Mouse (Mus musculus) lung, postnatal 14 days (tissue): ENCODE results near the gene Sox5.

Source experiments
- DNase-seq: peaks from one replicate; pipeline ENCODE4 v3.0.0; 2021

The Sox5 gene

GRCm38 (mm10) chr6:143895092-143895491, 886.7 kb downstream of the Sox5 start:
- no peak for DNase-seq

- DNase-seq, result no peak
Measured at GRCm38 (mm10) chr6:143892869-143893268, 888.9 kb downstream of the Sox5 start.

- DNase-seq, result no peak
Measured at GRCm38 (mm10) chr6:143888556-143888955, 893.2 kb downstream of the Sox5 start.

DNA sequence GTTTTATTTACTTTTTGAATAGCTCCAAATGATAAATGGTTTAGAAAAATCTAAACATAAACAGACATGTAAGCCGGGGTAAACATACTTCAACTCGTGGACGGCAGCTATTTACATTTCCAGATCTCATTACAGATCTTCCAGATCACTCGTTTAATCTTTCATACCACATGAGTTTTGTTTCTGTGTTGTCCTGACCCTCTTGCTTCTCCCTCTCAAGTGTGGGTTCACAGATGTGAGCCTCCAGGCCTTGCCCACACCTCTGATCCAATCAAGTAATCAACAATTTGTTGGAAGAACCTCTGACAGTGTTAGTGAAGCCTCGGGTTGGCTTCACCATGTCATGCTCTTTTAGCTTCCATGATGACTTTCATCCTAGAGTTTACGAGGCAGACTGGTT, 903.3 kb downstream of the Sox5 start:
- DNase-seq, result no peak

- no peak for DNase-seq
Measured at GRCm38 (mm10) chr6:143868790-143869189, 913.0 kb downstream of the Sox5 start.

GRCm38 (mm10) chr6:143868155-143868685, 913.6 kb downstream of the Sox5 start:
- DNase-seq, result no peak

DNA sequence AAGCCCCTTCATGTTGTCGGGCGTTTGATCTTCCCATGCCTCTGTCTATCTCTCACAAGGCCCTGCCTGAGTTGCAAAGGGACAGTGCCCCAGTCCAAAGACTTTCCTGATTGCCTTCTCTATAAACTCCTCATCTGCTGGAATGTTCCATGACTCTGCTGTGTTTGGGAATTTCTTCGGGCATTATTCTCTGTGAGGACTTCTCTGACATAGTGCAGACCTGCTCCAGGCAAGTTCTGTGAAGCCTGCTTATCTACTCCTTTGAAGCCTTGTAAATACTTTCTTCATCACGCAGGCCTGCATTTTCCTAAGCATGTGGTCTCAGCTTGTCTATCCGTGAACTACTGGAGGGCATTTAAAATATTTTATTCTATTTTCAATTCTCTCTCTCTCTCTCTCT, 914.7 kb downstream of the Sox5 start:
- DNase-seq, result no peak

DNA sequence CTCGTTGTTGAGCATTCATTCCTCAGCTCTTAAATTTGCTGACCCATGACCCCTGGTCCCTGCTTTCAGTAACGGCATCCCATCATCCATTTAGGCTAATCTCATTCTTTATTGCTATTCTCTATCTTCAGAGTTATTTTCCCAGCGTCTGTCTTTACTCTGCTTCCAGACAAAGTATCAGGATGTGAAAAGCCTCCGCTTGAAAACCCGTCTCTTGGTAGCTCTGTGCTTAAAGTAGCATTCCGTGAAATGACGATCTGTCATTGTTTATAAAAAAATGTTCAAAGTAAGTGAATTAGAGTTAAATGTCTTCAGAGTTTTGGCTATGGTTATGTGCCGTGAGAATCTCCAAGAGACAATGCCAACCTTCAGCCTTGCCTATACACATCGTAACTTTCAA, 915.2 kb downstream of the Sox5 start:
- no peak for DNase-seq

- DNase-seq, result no peak
Measured at GRCm38 (mm10) chr6:143862611-143863110, 919.1 kb downstream of the Sox5 start.

GRCm38 (mm10) chr6:143860036-143860435, 921.7 kb downstream of the Sox5 start:
- DNase-seq, result no peak

DNA sequence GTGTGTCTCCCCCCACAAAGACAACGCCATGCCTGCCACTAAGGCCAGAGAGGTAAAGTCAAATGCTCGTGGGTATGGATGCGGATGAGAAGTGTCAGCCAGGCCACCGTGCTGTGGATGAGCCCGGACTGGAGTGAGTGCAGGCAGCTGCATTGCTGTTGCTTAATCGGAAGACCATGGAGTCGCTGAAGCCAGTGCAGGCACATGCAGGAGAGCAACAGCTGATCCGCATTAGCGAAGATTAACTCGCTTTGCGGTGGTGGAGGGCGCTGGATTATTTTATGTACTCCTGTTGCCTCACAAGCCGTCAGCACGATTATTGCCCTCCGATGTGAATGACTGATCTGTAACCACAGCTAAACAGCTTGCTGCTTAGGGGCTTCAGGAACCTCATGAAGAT, 922.2 kb downstream of the Sox5 start:
- no peak for DNase-seq

DNA sequence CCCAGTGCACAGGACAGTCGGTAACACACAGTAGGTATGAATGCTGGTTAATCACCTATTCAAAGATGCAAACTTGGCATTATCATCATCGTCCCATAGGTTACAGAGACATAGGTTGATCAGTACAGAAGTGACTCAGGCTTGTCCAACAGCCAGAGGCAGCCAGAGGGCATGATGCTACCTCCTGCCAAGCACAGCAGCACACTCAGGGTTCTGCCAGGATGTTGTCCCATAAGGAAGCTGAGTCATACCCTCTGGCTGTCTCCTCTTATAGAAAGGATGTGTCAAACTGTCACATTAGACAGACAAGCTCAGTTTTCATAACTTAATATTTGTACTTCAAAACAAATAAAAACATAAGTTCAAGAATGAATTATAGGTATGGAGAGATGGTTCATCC, 923.2 kb downstream of the Sox5 start:
- DNase-seq, result no peak

DNA sequence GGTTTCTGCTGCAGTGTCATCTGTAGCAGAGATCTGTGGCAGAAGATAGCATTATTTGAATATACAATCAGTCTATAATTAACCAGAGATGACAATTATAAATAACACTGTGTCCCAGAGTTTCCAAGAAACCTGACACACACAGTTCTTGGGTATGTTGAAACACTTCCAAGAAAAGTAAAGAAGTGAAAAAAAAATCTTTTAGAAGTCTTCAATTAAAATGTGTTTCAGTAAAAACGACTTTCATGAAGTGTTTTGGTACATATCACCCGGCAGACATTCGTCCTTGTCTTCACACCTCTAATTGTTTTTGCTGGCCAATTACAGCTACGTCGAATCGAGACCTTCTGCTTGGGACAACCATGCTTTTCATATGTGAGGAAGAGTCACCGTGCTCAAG, 924.4 kb downstream of the Sox5 start:
- DNase-seq, result no peak

DNA sequence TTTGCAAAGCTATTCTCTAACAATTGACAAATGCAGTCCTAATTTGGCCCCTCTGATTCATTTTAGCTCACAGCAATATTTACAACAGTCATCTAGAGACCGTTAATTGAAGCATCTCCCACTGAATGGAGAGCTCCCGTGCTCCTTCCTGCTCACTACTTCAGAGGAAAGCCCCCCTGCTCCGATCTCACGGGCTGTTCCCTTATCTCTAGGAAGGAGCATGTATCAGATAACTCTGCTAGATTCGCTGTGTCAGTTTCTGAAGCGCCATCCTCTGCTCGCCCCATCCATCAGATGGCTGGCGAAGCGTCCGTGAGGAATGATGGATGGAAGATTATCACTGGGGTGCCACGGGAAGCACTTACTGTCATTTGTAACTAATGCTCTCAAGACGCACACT, 926.4 kb downstream of the Sox5 start:
- no peak for DNase-seq

DNA sequence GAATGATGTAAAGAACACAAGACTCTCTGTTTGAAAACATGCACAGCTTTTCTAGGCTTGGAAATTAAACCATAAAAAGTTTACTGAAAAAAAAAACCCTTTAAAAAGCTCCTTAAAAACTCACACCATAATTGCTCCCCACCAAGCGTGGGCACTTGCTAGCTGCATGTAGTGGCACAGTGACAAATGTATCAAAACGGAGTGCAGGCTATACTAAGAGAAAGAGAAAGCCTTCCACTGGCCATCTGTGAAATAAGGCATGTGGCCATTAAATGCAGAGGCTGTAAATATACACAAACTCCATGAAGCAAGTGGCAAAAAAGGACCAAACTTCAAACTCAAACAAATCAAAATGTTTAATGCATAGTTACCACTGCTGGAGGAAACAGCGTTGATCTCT, 927.7 kb downstream of the Sox5 start:
- DNase-seq, result no peak

GRCm38 (mm10) chr6:143845761-143846160, 936.0 kb downstream of the Sox5 start:
- DNase-seq, result no peak

DNA sequence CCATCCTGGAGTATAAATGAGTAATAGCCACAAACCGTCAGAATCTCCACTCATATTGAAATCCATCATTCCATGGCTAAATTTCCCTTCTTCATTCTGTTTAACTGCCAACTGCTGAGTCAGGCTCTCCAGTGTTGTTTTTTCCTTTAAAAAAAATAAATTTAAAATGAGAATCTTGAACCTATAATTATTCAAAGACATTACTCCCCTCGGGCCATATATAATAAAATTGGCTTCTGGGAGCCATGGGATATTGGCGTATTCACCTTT, 937.1 kb downstream of the Sox5 start:
- no peak for DNase-seq

DNA sequence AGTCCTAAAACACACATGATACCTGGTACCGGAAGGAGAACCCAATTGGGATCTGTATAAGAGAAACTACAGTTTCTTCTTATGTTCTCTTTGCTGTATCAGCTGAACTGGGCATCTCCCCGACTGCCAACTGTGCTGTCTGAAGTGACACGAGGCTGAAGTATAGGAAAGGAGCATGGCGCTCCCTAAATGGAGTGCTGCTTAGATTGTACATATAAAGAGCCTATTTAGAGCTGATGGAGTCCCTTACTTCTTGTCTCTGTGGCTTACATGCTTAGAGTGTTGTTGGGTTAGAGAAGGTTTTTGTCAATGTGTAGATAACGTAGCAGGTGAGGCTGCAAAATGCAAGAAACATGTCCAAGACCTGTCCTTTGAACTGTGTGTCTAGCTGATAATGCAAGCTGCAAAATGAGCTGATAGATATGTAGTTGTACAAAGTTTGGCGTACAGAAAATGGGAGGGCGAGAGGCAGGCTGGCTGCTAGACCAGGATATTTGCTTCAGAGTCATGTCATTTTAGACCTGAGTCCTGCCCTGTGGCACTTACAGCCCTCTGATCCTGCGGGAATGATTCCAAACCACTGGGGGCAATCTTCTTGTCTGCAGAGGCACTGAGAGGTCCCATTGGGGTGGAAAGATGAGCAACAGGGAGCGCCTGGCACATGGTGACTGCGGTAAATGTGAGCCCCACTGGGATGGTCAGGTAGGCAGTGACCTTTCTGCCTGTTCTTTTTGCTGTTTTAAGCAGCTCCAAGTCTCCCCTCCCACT, 937.7 kb downstream of the Sox5 start:
- DNase-seq, result no peak

GRCm38 (mm10) chr6:143841954-143842353, 939.8 kb downstream of the Sox5 start:
- no peak for DNase-seq

- DNase-seq, result no peak
Measured at GRCm38 (mm10) chr6:143841109-143841638, 940.6 kb downstream of the Sox5 start.

DNA sequence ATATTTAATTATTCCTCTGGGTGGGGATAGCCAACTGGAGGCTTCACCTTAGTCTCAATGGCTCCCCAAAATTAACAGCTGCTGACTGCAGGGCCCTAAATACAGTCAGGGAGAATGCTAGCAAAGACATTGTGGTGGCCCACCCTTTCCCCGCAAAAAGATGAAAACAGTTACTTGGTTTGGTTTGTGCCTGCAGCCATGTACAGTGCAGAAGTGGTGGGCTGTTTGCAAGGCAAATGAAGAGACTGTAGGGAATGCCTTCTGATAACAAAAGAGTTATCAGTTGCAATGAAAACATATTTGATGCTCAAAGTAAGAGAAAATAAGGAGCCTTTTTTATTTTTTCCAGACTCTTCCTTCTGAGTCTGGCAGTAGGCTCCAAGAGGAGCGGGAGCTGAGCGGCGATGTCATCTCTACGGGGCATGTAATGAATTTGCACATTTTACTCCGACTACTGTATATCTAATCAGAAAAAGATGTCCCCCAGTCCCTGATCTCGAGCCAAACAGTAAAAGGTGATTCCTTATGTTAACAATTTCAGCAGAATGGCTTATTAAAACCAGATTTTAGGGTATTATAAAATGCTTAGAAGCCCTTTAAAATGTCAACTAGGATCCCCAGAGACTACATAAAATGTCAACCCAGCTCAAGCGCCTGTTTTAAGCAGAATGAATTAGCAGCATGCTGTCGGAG, 943.2 kb downstream of the Sox5 start:
- DNase-seq, result no peak

GRCm38 (mm10) chr6:143835331-143835730, 946.4 kb downstream of the Sox5 start:
- no peak for DNase-seq

DNA sequence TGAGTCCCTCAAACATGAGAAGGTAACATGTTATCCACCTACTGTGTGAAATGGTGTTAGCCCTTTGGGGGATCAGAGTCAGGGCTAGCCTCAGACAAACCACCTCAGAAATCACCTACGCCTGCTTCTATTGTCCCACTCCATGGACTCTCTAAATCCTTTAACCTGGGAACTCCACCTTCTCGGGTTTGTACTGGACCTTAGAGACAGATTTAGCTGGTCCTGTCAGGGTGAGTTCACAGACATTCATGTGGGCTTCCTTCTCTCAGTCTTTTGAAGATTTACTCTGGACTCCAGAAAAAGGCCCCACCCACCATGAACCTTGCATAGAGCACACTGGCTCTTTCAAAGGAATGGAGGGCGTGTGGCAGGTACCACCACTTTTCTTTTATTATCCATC, 947.8 kb downstream of the Sox5 start:
- DNase-seq, result no peak

DNA sequence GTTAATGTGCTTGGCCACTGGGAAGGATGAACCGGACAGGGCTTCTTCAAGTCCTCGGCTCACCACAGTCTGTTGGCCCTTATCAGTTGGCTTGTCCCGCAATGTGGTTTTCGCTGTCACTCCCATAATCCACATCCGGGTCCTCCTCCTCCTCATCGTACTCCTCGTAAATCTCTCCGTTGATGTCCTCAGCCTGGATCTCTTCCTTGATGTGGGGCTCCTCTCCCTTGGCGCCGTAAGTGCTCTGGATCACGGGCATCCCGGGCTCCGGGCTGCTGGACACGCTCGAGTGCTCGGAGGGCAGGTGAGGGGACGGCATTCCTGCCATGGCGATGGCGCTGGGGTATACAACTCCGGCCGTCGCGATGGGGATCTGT, 948.6 kb downstream of the Sox5 start:
- no peak for DNase-seq
